ENCODE assay signal across 10 mouse cellular contexts in the genomic region with DNA sequence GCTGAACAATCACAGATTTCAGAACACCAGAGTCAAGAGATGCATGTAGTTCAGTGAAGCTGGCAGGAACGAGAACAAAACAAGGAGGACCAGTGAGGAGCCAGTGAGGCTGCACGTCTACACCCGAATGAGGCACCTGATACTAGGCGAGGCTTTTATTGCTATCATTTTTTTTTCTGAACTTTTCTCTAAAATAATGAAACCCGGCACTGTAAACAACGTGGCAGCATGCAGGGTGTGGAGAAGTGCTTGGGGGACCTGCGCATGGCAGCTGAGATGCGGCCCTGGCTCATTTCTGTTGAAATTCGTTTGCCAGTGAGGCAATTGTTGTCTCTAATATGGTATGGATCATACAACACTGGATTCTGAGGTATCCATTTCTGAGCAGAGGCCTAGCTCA.
DNase-seq lines count a peak whose midpoint lies in the region; ATAC-seq and TF ChIP-seq lines count a peak whose summit lies in the region.
"Had no signal": no experiment of that assay in that cellular context is flagged by ENCODE, and none has a peak within 500 bp of the region (broad histone marks: within the 10 kb centered on the region; RNA-seq: fewer than 3 reads in every experiment).

No protein-coding gene starts in this region.

- no peak overlapping the region for H3K4me2 ChIP-seq in kidney, embryonic 16.5 days (replicated peaks; ENCODE audit: low read depth, low read length)
- no peak overlapping the region for H3K4me2 ChIP-seq in hindbrain, postnatal 0 days (ENCODE audit: low read depth, low read length)
- H3K4me2 ChIP-seq in neural tube, embryonic 14.5 days (ENCODE audit: low read depth, low read length) = no peak overlapping the region
- H3K4me2 ChIP-seq in liver, embryonic 11.5 days = no peak overlapping the region

- DNase-seq in kidney, postnatal 36 days = no peak
- no peak for DNase-seq in hindbrain, embryonic 10.5 days (ENCODE audit: low spot score)
- no peak for DNase-seq in hindbrain, postnatal 0 days (ENCODE audit: low spot score)
- DNase-seq in liver, embryonic 11.5 days (ENCODE audit: low spot score) = no peak
- DNase-seq in urinary bladder, postnatal 25 days (ENCODE audit: low spot score) = no peak
- DNase-seq: adrenal gland, postnatal 10 days; heart, postnatal 36 days had no signal

- peak overlapping the region; percentile 93 for H3K27ac ChIP-seq in kidney, embryonic 16.5 days (ENCODE audit: low read length)
- peak overlapping the region; percentile 74 for H3K27ac ChIP-seq in hindbrain, embryonic 10.5 days
- H3K27ac ChIP-seq in hindbrain, postnatal 0 days = peak overlapping the region; percentile 82
- peak overlapping the region; percentile 82 for H3K27ac ChIP-seq in neural tube, embryonic 14.5 days (ENCODE audit: low read depth, low read length)
- no peak overlapping the region for H3K27ac ChIP-seq in liver, embryonic 11.5 days (ENCODE audit: low read depth, low read length)

- no peaks in the 10 kb centered on the region for H3K27me3 ChIP-seq in kidney, embryonic 16.5 days (ENCODE audit: insufficient read depth, low read length)
- H3K27me3 ChIP-seq in hindbrain, embryonic 10.5 days (ENCODE audit: insufficient read depth, poor library complexity, severe bottlenecking) = no peaks in the 10 kb centered on the region
- no peaks in the 10 kb centered on the region for H3K27me3 ChIP-seq in hindbrain, postnatal 0 days (ENCODE audit: insufficient read depth, low read length)
- H3K27me3 ChIP-seq in neural tube, embryonic 14.5 days (ENCODE audit: control insufficient read depth, insufficient read depth, low read length) = no peaks in the 10 kb centered on the region
- H3K27me3 ChIP-seq in liver, embryonic 11.5 days (replicated peaks; ENCODE audit: control insufficient read depth, insufficient read depth, low read length) = no peaks in the 10 kb centered on the region
- H3K27me3 ChIP-seq: CH12.LX had no signal

- no peaks in the 10 kb centered on the region for H3K36me3 ChIP-seq in kidney, embryonic 16.5 days (ENCODE audit: insufficient read depth, low read length)
- no peaks in the 10 kb centered on the region for H3K36me3 ChIP-seq in hindbrain, embryonic 10.5 days
- no peaks in the 10 kb centered on the region for H3K36me3 ChIP-seq in hindbrain, postnatal 0 days (ENCODE audit: insufficient read depth, low read length)
- no peaks in the 10 kb centered on the region for H3K36me3 ChIP-seq in neural tube, embryonic 14.5 days (ENCODE audit: control insufficient read depth, insufficient read depth, low read length)
- no peaks in the 10 kb centered on the region for H3K36me3 ChIP-seq in liver, embryonic 11.5 days (ENCODE audit: control insufficient read depth, insufficient read depth, low read length)

- 20% methylated on average over 9 of the region's 9 CpGs for WGBS in kidney, embryonic 16.5 days
- 57% methylated on average over 9 of the region's 9 CpGs for WGBS in hindbrain, embryonic 10.5 days
- 42% methylated on average over 9 of the region's 9 CpGs for WGBS in hindbrain, postnatal 0 days
- 16% methylated on average over 9 of the region's 9 CpGs for WGBS in neural tube, embryonic 14.5 days
- whole genome bisulfite sequencing in liver, embryonic 11.5 days = 63% methylated on average over 9 of the region's 9 CpGs

- ATAC-seq in kidney, embryonic 16.5 days (ENCODE audit: low FRiP score, low TSS enrichment) = no peak
- no peak for ATAC-seq in hindbrain, postnatal 0 days
- peak; percentile 12; the same call in 1 of the 2 replicates for ATAC-seq in neural tube, embryonic 14.5 days (ENCODE audit: low read depth)
- no peak for ATAC-seq in liver, embryonic 11.5 days (replicated peaks; ENCODE audit: low FRiP score)

- H3K9me3 ChIP-seq in kidney, embryonic 16.5 days (ENCODE audit: low read length) = no peaks in the 10 kb centered on the region
- H3K9me3 ChIP-seq in hindbrain, embryonic 10.5 days = no peaks in the 10 kb centered on the region
- H3K9me3 ChIP-seq in hindbrain, postnatal 0 days (ENCODE audit: low read length) = no peaks in the 10 kb centered on the region
- H3K9me3 ChIP-seq in neural tube, embryonic 14.5 days (ENCODE audit: control insufficient read depth, low read length) = no peaks in the 10 kb centered on the region
- H3K9me3 ChIP-seq in liver, embryonic 11.5 days (ENCODE audit: control insufficient read depth, low read length) = no peaks in the 10 kb centered on the region

- H3K4me3 ChIP-seq in kidney, embryonic 16.5 days (ENCODE audit: low read length) = no peak overlapping the region
- no peak overlapping the region for H3K4me3 ChIP-seq in hindbrain, embryonic 10.5 days
- no peak overlapping the region for H3K4me3 ChIP-seq in hindbrain, postnatal 0 days (ENCODE audit: low read length)
- no peak overlapping the region for H3K4me3 ChIP-seq in neural tube, embryonic 14.5 days (ENCODE audit: low read depth, low read length)
- H3K4me3 ChIP-seq in liver, embryonic 11.5 days (ENCODE audit: low read depth, low read length) = no peak overlapping the region

- TF ChIP-seq CTCF in hindbrain, postnatal 0 days (IDR thresholded peaks at IDR 0.05; ENCODE audit: low read depth) = no peak

- no peak overlapping the region for H3K9ac ChIP-seq in kidney, embryonic 16.5 days (replicated peaks; ENCODE audit: low read length)
- H3K9ac ChIP-seq in hindbrain, postnatal 0 days (replicated peaks; ENCODE audit: low read length) = no peak overlapping the region
- H3K9ac ChIP-seq in neural tube, embryonic 14.5 days (replicated peaks; ENCODE audit: low read depth, low read length) = no peak overlapping the region
- no peak overlapping the region for H3K9ac ChIP-seq in liver, embryonic 11.5 days (ENCODE audit: low read depth, low read length)

- H3K4me1 ChIP-seq in kidney, embryonic 16.5 days (ENCODE audit: insufficient read depth, low read length) = peaks cover 43% of the 10 kb centered on the region
- H3K4me1 ChIP-seq in hindbrain, embryonic 10.5 days (replicated peaks) = peaks cover 66% of the 10 kb centered on the region
- H3K4me1 ChIP-seq in hindbrain, postnatal 0 days (ENCODE audit: insufficient read depth, low read length) = peaks cover 9% of the 10 kb centered on the region; the same call in 1 of the 2 replicates
- H3K4me1 ChIP-seq in neural tube, embryonic 14.5 days (ENCODE audit: control insufficient read depth, insufficient read depth, low read length) = peaks cover 42% of the 10 kb centered on the region
- H3K4me1 ChIP-seq in liver, embryonic 11.5 days (replicated peaks; ENCODE audit: control insufficient read depth, insufficient read depth, low read length) = peaks cover 30% of the 10 kb centered on the region
